Mouse (Mus musculus) kidney, postnatal 36 days (tissue): Measurements from ENCODE around the gene Cyb5d2.

Experiments used
- DNase-seq, 2 experiments: peaks; one replicate each; pipeline ENCODE4 v3.0.0; 2021 to 2022; ENCODE audit warnings: mixed read lengths in 2 of 2

Gene Cyb5d2

GRCm38 (mm10) chr11:72771461-72771860 is 24.5 kb downstream of the Cyb5d2 start:
- DNase-seq: no peak

- DNase-seq: no peak
Observed at GRCm38 (mm10) chr11:72770816-72771215, 25.1 kb downstream of the Cyb5d2 start.

GRCm38 (mm10) chr11:72770324-72770723 is 25.6 kb downstream of the Cyb5d2 start:
- no peak for DNase-seq

- DNase-seq: no peak
Observed at GRCm38 (mm10) chr11:72769061-72769460, 26.9 kb downstream of the Cyb5d2 start.

GRCm38 (mm10) chr11:72767716-72768115 is 28.2 kb downstream of the Cyb5d2 start:
- no peak for DNase-seq

GRCm38 (mm10) chr11:72764270-72764669 is 31.7 kb downstream of the Cyb5d2 start:
- DNase-seq: peak in 1 of 2 experiments; percentile 9

- no peak for DNase-seq
Observed at GRCm38 (mm10) chr11:72760781-72761180, 35.2 kb downstream of the Cyb5d2 start.

GRCm38 (mm10) chr11:72759581-72759980 is 36.4 kb downstream of the Cyb5d2 start:
- no peak for DNase-seq

- DNase-seq: no peak
Observed at GRCm38 (mm10) chr11:72758316-72758715, 37.6 kb downstream of the Cyb5d2 start.

GRCm38 (mm10) chr11:72751956-72752355 is 44.0 kb downstream of the Cyb5d2 start:
- DNase-seq: no peak

- no peak for DNase-seq
Observed at GRCm38 (mm10) chr11:72739048-72739447, 56.9 kb downstream of the Cyb5d2 start.

- peak; percentile 6 to 41 for DNase-seq
Observed at GRCm38 (mm10) chr11:72737517-72737916, 58.4 kb downstream of the Cyb5d2 start.

GRCm38 (mm10) chr11:72736320-72736719 is 59.6 kb downstream of the Cyb5d2 start:
- no peak for DNase-seq

- DNase-seq: no peak
Observed at GRCm38 (mm10) chr11:72735519-72735860, 60.5 kb downstream of the Cyb5d2 start.

- peak in 1 of 2 experiments; percentile 21 for DNase-seq
Observed at GRCm38 (mm10) chr11:72734840-72735518, 61.0 kb downstream of the Cyb5d2 start.

- DNase-seq: no peak
Observed at GRCm38 (mm10) chr11:72733736-72734135, 62.2 kb downstream of the Cyb5d2 start.
